In genomic region chr13:43476226-43476625, GRCm38 (mm10) we compare ENCODE assay signal across 23 mouse cellular contexts. TPM values are rescaled to one million over a fixed set of nuclear protein-coding genes. Genes with fewer than 3 reads are reported as not detected.
DNase-seq lines count a peak whose midpoint lies in the region; ATAC-seq and TF ChIP-seq lines count a peak whose summit lies in the region.
"Had no signal": no experiment of that assay in that cellular context is flagged by ENCODE, and none has a peak within 500 bp of the region (broad histone marks: within the 10 kb centered on the region; RNA-seq: fewer than 3 reads in every experiment).

No protein-coding gene starts in this region.

- no peak overlapping the region for H3K4me3 ChIP-seq in lung, postnatal 0 days (ENCODE audit: low read depth, low read length)
- H3K4me3 ChIP-seq in brown adipose tissue, adult 24 weeks (ENCODE audit: insufficient read depth, low read depth, low read length) = no peak overlapping the region
- no peak overlapping the region for H3K4me3 ChIP-seq in limb, embryonic 10.5 days
- H3K4me3 ChIP-seq: embryonic facial prominence, embryonic 12.5 days; embryonic facial prominence, embryonic 15.5 days; heart, adult 2 months; heart, embryonic 10.5 days; heart, embryonic 13.5 days; hindbrain, embryonic 12.5 days; hindbrain, embryonic 15.5 days had no signal

- no peaks in the 10 kb centered on the region for H3K36me3 ChIP-seq in lung, postnatal 0 days (ENCODE audit: insufficient read depth, low read length)
- H3K36me3 ChIP-seq in limb, embryonic 10.5 days = peaks cover under 1% of the 10 kb centered on the region; the same call in 1 of the 2 replicates
- H3K36me3 ChIP-seq: embryonic facial prominence, embryonic 12.5 days; embryonic facial prominence, embryonic 15.5 days; heart, embryonic 10.5 days; heart, embryonic 13.5 days; hindbrain, embryonic 12.5 days; hindbrain, embryonic 15.5 days had no signal

- no peak for TF ChIP-seq CTCF in lung, postnatal 0 days (IDR thresholded peaks at IDR 0.05)

- H3K27me3 ChIP-seq in lung, postnatal 0 days (replicated peaks; ENCODE audit: insufficient read depth, low read length) = no peaks in the 10 kb centered on the region
- H3K27me3 ChIP-seq in limb, embryonic 10.5 days (ENCODE audit: low read depth, poor library complexity, severe bottlenecking) = no peaks in the 10 kb centered on the region
- H3K27me3 ChIP-seq: embryonic facial prominence, embryonic 12.5 days; embryonic facial prominence, embryonic 15.5 days; heart, embryonic 13.5 days; hindbrain, embryonic 12.5 days; hindbrain, embryonic 15.5 days had no signal

- 0 out of 2 replicates have a peak overlapping the region, but pooled peaks have one; percentile 0 for H3K27ac ChIP-seq in lung, postnatal 0 days (ENCODE audit: low read length)
- 0 out of 2 replicates have a peak overlapping the region, but pooled peaks have one; percentile 44 for H3K27ac ChIP-seq in brown adipose tissue, adult 24 weeks (replicated peaks; ENCODE audit: low read depth, low read length)
- no peak overlapping the region for H3K27ac ChIP-seq in limb, embryonic 10.5 days
- H3K27ac ChIP-seq: embryonic facial prominence, embryonic 12.5 days; embryonic facial prominence, embryonic 15.5 days; heart, adult 2 months; heart, embryonic 10.5 days; heart, embryonic 13.5 days; hindbrain, embryonic 12.5 days; hindbrain, embryonic 15.5 days had no signal

- no peak for TF ChIP-seq EP300 in lung, postnatal 0 days (IDR thresholded peaks at IDR 0.05)

- no peak for ATAC-seq in lung, postnatal 0 days
- ATAC-seq: forebrain, embryonic 14.5 days; forebrain, postnatal 0 days had no signal

- DNase-seq in heart, adult 11 months = peak; percentile 84
- DNase-seq in heart, postnatal 14 days = no peak
- DNase-seq in lung, postnatal 0 days (ENCODE audit: low spot score) = no peak
- DNase-seq in lung, postnatal 36 days = no peak
- peak; percentile 22 for DNase-seq in limb, embryonic 10.5 days (ENCODE audit: low spot score)
- no peak for DNase-seq in frontal cortex, adult 2 months (ENCODE audit: extremely low spot score in 1 of 2, low spot score in 1 of 2)
- no peak for DNase-seq in layer of hippocampus, postnatal 14 days (ENCODE audit: low spot score in 2 of 2)
- DNase-seq: adrenal gland, adult 2 months; adrenal gland, postnatal 14 days; cerebellum, adult 11-12 months; cerebellum, adult 9-10 months; cerebellum, postnatal 14 days; forebrain, postnatal 0 days; gastrocnemius, postnatal 25 days; heart, adult 2 months had no signal

- intact Hi-C loops in heart, postnatal 14 days (cut with DNase I) = loop anchor here (5.0 to 10.0 kb wide), 2 partner anchors 51 to 294 kb away; no protein-coding TSS in a partner anchor

- 54% methylated on average over 7 of the region's 7 CpGs for WGBS in lung, postnatal 0 days
- 81% methylated on average over 7 of the region's 7 CpGs for WGBS in limb, embryonic 10.5 days

- peaks cover 27% of the 10 kb centered on the region; the same call in 1 of the 2 replicates for H3K4me1 ChIP-seq in lung, postnatal 0 days (ENCODE audit: insufficient read depth, low read depth, low read length)
- H3K4me1 ChIP-seq in brown adipose tissue, adult 24 weeks (ENCODE audit: control insufficient read depth, insufficient read depth, insufficient read length, low read length) = peaks cover 34% of the 10 kb centered on the region
- H3K4me1 ChIP-seq in limb, embryonic 10.5 days = peaks cover 29% of the 10 kb centered on the region

- no peaks in the 10 kb centered on the region for H3K9me3 ChIP-seq in lung, postnatal 0 days (ENCODE audit: low read length)
- H3K9me3 ChIP-seq in limb, embryonic 10.5 days (replicated peaks) = no peaks in the 10 kb centered on the region
- H3K9me3 ChIP-seq: embryonic facial prominence, embryonic 12.5 days; embryonic facial prominence, embryonic 15.5 days; heart, embryonic 10.5 days; heart, embryonic 13.5 days; hindbrain, embryonic 12.5 days; hindbrain, embryonic 15.5 days had no signal

- peak overlapping the region; percentile 9; the same call in 1 of the 2 replicates for H3K4me2 ChIP-seq in lung, postnatal 0 days (replicated peaks; ENCODE audit: low read depth, low read length)
- H3K4me2 ChIP-seq: embryonic facial prominence, embryonic 12.5 days; embryonic facial prominence, embryonic 15.5 days; heart, embryonic 13.5 days; hindbrain, embryonic 12.5 days; hindbrain, embryonic 15.5 days had no signal

- no peak overlapping the region for H3K9ac ChIP-seq in lung, postnatal 0 days (replicated peaks; ENCODE audit: low read depth)
- H3K9ac ChIP-seq: embryonic facial prominence, embryonic 12.5 days; embryonic facial prominence, embryonic 15.5 days; forebrain, postnatal 0 days; heart, embryonic 13.5 days; hindbrain, embryonic 12.5 days; hindbrain, embryonic 15.5 days had no signal

RNA-seq across cellular contexts. Expression of gene Ranbp9, which starts 4.9 kb away (rescaled TPM):
- total RNA-seq in heart, postnatal 14 days (2021) = 10 to 100 TPM; 45.7 to 45.9 TPM
- 12.4 and 14.2 TPM in 2 replicates for polyA plus RNA-seq in lung, postnatal 0 days (2015; fragmentation: Nextera tagmentation; extraction: Ambion mirVana)
- polyA plus RNA-seq in brown adipose tissue, adult 24 weeks (2012; ENCODE audit: insufficient read depth, insufficient read length, missing spikeins) = 38.5 and 48.5 TPM in 2 replicates
- 10.0 and 10.1 TPM in 2 replicates for polyA plus RNA-seq in limb, embryonic 10.5 days (2016; fragmentation: Nextera tagmentation; extraction: Ambion mirVana)
- 62.0 and 63.5 TPM in 2 replicates for polyA plus RNA-seq in frontal cortex, adult 2 months (2012; rRNA removed)
- 10 to 100 TPM; 79.4 to 82.4 TPM for total RNA-seq in layer of hippocampus, postnatal 14 days (2021)

Comparison
In these comparisons a context has a peak if more than half of its experiments do, and no peak if none do; other contexts are left out.
1. DNase-seq: peak in heart, adult 11 months (single experiment) and limb, embryonic 10.5 days (single experiment); none in heart, postnatal 14 days (0 of 2), lung, postnatal 0 days (single experiment), lung, postnatal 36 days (single experiment), frontal cortex, adult 2 months (0 of 2) and layer of hippocampus, postnatal 14 days (0 of 2).